Mouse (Mus musculus): ENCODE measurements around the gene Wipf3. TPM values are rescaled to one million over a fixed set of nuclear protein-coding genes. Genes with fewer than 3 reads are reported as not detected.

Gene Wipf3
- total RNA-seq, 1 experiment from 2014 or later, result not detected

DNA sequence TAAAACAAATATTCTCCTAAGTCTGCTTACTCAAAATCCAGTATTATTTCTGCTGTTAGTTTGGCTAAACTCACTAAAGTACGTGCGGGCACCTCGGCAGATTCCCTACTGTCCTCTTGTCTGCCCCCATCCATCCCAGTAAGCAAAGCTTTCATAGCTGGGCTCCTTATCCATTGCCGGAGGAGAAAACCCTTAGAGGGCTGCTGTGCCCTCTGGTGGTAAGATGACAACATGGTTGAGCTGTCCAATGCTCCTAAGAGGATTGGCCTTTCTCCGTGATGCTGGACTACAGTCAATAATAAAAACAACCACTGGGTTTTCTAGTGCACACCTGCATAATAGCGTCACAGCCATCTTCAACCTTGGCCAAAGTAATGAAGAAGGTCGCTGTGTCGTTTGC lies 77.6 kb downstream of the Wipf3 start:
- no peak for ATAC-seq (ENCODE audit: extremely low read depth, insufficient number of reproducible peaks, low FRiP score, poor library complexity, severe bottlenecking)

DNA sequence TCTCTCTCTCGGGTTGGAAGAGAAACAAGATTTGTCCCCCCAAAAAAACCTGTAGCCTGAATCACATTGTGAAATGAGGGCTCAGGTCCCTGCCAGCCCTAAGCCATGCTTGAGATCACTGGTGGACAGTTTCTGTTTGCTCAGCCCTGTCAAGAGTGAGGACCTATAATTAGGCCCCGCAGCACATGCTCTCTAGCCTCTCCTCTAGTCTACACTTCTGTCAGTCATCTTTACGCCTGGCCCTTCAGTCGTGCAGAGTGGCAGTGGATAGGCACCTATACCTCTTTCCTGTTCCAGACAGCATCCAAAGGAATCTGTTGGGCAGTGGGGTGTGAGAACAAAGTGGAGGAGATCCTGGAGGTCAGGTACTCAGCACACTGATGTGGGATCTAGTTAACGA lies 78.4 kb downstream of the Wipf3 start:
- no peak for ATAC-seq (ENCODE audit: extremely low read depth, insufficient number of reproducible peaks, low FRiP score, poor library complexity, severe bottlenecking)

DNA sequence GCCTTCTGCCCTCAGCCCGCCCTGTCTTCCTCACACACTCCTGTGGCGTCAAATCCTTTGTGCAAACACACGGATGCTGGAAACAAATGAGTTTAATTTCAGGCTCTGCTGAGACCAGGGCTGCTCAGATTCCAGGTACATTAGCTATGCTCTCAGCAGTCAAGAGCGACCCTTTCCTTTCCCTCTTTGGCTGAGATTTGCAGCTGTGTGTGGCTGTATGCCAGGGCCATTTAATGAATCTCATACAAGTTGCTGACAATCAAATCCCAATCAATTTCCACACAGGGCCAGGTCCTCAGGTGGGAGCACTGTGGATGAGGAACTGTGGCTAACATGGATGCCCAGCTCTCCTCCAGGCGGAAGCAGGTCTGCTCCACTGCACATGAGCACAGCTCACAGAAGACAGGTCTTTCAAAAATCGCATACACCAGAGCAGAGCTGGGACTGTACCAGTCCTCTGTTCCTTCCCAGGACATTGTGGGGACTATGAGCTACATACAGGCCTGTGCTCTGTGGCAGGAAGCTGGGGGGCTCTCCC lies 78.9 kb downstream of the Wipf3 start:
- ATAC-seq (ENCODE audit: extremely low read depth, insufficient number of reproducible peaks, low FRiP score, poor library complexity, severe bottlenecking), result no peak

DNA sequence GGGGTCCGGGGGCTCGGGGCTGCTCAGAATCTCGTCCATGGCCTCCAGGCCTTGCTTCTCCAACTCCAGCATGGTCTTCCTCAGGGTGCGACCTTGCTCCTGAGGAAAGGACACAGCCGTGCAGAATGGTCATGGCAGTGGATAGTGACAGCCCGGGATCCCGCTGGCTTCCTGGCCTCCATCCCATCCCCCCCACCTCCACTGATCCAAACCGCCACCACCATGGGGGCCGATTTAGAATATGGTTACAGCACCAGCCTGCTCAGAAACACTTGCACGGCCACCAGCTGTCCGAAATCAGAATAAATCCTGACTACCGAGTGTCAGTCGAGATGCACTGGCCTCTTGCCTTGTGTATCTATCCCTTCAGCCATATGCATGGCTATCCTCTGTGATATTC lies 79.9 kb downstream of the Wipf3 start:
- ATAC-seq (ENCODE audit: extremely low read depth, insufficient number of reproducible peaks, low FRiP score, poor library complexity, severe bottlenecking), result no peak

DNA sequence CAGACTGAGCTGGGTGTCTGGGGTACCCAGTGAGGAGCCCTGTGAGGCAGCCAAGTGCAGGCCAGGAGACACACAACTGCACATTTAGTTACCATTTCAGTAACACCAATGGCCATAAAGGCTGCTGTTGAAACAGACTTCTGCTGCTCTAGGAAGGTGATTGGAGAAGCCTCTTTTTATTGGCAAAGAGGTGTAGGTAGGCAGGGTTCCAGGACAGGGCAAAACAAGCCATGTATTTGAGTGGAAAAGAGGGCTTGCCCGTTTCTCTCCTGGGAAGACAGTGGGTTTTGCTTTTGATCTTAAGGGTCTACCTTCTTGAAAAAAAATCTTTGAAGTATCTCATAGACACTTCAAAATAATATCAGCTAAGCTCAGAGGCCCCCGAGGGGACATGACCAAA lies 82.9 kb downstream of the Wipf3 start:
- no peak for ATAC-seq (ENCODE audit: extremely low read depth, insufficient number of reproducible peaks, low FRiP score, poor library complexity, severe bottlenecking)

DNA sequence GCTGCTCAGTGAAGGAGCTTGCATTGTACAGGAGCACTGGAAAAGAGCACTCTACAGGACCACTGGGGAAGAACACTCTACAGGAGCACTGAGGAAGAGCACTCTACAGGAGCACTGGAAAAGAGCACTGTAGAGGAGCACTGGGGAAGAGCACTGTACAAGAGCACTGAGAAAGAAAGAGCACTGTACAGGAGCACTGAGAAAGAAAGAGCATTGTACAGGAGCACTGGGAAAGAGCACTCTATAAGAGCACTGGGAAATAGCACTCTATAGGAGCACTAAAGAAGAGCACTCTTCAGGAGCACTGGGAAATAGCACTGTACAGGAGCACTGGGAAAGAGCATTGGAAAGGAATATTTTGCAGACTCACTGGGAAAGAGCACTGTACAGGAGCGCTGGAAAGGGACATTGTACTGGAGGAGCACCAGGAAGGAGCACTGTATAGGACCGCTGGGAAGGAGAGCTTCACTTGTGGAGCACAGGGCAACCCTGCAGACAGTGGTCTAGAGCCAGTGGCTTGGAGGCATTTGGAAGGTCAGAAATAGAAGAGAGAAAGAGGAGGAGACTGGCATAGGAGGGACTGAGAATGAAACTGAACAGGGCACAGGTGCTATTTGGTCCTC lies 87.2 kb downstream of the Wipf3 start:
- no peak for ATAC-seq (ENCODE audit: extremely low read depth, insufficient number of reproducible peaks, low FRiP score, poor library complexity, severe bottlenecking)

DNA sequence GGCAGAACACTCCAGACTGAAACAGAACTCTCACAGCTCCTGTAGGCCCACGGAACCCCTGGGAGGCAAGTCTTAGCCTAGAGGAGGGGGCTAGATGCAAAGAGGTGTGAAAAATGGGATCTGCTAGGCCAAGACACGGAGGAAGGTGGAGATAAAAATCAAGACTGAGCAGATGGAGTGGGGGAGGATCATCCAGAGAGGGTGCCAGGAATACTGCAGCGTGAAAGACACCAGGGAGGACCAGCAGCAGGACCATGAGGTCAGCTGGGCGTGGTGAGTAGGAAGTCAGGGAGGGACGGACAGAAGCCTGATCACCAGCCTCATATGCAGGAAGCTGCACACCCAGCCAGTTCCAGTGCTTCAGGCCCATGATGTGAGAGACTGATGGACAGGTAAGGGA lies 89.4 kb downstream of the Wipf3 start:
- no peak for ATAC-seq (ENCODE audit: extremely low read depth, insufficient number of reproducible peaks, low FRiP score, poor library complexity, severe bottlenecking)

DNA sequence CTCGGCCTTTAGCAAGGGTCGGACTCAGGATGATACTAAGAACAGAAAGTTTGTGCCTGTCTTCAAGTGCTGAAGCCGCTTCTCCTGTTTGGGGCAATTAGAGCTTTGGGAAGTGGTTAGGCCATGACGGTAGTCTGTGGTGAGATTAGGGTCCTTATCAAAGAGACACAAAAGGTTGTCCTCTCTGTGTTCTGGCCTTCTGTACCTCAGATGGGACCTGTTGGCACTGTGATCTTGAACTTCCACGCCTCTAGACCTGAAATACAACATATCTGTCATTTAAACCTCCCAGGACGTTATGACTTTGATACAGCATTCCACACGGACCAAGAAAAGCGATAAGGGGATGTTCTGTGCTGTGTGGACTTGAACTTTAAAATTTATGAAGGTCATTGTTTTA lies 99.3 kb downstream of the Wipf3 start:
- ATAC-seq (ENCODE audit: extremely low read depth, insufficient number of reproducible peaks, low FRiP score, poor library complexity, severe bottlenecking), result no peak

DNA sequence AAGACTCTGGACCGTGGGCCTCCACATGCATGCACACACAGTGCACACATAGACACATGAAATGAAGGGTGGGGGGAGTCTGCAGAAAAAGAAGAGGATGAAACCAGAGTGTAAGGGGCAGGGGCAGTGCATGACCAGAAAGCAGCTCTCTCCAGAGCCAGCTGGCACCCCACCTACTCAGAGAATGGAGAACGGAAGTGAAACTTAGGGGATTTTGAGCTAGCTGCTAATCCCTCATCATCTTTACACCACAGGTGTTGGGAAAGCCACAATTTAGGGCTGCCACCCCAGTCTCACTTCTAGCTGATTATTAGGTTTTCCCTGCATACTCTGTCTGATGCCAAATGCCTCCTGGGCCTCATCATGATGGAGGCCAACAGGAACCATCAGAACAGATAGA lies 100.8 kb downstream of the Wipf3 start:
- no peak for ATAC-seq (ENCODE audit: extremely low read depth, insufficient number of reproducible peaks, low FRiP score, poor library complexity, severe bottlenecking)

DNA sequence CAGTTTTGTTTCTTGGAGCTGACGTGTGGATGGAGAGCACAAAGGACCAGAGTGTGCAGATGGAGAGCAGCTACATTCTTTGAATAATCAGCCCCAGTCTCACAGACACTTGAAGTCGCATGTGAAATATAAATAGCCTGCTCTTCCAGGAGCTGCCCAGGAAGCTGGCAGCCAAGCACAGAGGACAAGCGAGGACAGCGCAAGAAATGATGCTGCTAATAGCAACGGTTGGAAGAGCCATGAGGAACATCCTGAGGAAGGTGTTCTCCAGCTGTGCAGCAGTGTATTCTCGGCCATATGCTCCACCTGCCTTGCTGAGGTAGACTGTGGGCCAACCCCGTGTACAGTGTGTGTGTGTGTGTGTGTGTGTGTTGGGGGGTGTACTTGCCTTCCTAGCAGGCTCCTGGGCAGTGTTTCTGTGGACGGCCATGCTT lies 101.7 kb downstream of the Wipf3 start:
- no peak for ATAC-seq (ENCODE audit: extremely low read depth, insufficient number of reproducible peaks, low FRiP score, poor library complexity, severe bottlenecking)

DNA sequence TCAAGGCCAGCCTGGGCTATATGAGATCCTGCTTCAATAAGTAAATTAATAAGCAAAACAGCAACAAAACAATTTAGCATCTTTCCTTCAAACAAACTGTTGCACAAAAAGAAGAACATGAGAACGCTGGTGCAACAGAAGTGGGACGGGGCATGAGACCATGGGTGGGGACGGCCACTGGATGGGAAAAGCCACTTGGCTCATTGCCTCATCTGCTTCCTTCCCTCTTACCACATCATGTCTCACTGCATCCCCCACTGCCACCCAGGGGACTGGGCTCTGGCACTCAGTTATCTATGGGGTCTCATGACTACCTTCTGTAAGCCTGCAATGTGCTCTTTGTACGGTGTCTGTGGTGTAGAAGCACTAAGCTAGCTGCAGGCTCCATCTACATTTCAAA lies 106.1 kb downstream of the Wipf3 start:
- ATAC-seq (ENCODE audit: extremely low read depth, insufficient number of reproducible peaks, low FRiP score, poor library complexity, severe bottlenecking), result no peak

DNA sequence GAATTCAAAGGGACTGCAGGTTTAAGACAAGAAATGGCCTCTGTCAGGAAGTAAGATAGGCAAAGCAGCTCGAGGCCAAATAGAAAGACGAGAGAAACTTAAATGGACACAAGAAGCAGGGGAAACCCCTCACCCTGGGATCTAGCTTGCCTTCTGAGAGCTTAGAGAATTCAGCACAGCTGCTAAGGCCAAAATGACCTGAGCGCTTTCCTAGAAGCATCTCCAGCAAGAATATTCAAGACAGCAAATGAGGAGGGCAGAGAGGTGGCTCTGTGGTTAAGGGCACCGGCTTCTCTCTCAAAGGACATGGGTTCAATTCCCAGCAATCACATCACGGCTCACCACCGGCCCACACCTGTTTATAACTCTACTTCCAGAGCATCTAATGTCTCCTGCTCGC lies 107.7 kb downstream of the Wipf3 start:
- ATAC-seq (ENCODE audit: extremely low read depth, insufficient number of reproducible peaks, low FRiP score, poor library complexity, severe bottlenecking), result no peak

DNA sequence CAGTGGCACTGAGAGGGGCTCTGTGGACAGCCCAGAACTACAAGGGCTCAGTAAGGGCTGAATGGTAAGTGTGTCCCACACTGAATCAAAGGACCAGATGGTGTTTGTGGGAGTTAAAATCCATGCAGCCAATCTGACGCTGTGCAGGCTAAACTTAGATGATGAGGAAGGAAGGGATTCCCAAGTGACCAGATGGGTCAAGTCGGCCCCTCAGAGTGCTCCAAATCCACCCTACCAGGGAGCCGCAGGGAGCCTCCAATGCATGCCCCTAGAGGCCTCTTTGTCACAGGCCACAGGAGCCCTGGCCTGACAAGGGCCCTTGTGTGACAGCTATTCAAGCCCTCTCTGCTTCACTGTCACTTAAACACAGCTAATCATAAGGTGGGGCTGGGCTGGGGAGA lies 109.4 kb downstream of the Wipf3 start:
- ATAC-seq (ENCODE audit: extremely low read depth, insufficient number of reproducible peaks, low FRiP score, poor library complexity, severe bottlenecking), result no peak

DNA sequence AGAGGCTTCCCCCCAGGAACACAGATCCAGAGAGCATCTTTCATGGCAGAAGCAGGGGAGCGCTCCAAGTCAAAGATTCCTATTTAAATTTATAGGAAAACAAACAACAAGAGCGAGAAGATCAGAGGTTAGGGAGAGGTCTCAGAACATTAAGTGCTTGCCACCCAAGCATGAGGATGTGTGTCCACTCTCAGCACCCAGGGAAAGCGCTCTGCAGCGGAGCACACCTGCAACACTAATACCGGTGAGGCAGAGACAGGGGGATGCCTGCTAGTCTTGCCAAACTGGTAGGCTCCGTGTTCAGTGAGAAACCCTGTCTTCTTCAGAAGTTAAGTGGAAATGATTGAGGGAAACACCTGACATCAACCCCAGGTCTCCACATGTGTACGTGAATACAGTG lies 110.0 kb downstream of the Wipf3 start:
- ATAC-seq (ENCODE audit: extremely low read depth, insufficient number of reproducible peaks, low FRiP score, poor library complexity, severe bottlenecking), result no peak

DNA sequence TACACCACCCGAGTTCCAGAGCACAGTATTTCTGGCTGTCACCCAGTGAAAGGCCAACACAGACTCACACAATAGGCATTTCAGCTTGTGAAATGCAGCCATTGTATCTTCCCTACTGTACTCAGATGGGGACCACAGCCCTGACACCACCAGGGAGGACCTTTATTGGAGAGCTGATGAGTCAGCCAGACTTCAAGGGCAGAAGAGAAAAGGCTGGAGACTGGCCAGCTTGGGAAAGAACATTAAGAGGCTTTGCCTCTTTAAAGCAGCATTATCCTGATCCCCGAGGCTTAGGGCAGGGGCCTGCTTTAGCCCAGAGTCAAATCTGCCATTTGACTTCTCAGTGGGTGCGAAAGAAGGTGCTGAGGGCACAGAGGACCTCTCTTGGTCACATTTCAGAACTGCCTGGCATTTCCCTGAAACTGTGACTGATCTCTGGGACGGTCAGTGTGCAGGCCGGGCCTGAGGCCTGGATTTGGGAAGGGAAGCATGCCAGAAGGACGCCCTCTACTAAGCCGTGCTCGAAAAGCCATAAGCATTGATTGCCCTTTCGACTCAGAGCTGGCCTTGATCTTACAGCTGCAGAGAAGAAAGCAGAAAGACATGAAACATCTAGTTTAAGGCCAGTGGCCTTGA lies 111.0 kb downstream of the Wipf3 start:
- ATAC-seq (ENCODE audit: extremely low read depth, insufficient number of reproducible peaks, low FRiP score, poor library complexity, severe bottlenecking), result no peak

DNA sequence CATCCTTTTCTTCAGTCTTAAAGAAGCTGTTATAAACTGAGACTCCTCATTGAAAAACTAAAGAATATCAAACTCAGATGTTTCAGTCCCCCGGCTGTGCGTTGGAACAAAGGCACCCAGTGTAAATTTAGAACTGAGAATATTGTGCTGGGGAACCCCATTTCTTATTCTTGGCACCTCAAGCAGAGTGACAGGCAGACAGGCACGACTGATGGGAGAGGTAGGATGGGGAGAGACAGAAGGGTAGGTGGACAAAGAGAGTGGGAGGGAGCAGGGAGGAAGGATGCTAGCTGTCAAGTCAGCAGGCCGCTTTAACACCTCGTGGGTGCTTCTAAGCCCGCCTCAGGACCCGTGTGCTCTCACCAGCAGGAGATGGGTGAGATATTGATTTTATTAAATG lies 113.4 kb downstream of the Wipf3 start:
- ATAC-seq (ENCODE audit: extremely low read depth, insufficient number of reproducible peaks, low FRiP score, poor library complexity, severe bottlenecking), result no peak

DNA sequence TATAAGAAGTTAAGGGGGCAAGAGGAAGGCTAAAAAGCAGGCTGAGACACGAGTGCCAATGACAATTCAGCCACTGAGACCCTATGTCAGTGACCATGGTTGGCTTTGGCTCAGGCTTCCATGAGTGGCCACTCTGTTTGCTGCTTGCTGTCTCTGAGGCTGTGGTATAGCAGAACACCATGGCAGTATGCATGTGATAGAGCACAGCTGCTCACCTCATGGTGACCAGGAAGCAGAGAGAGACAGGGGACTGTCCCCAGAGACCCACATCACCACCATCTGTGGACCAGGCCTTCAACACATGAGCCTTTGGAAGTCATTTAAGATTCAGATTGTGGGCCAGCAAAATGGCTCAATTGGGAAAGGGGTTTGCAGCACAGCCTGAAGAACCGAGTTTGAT lies 114.2 kb downstream of the Wipf3 start:
- no peak for ATAC-seq (ENCODE audit: extremely low read depth, insufficient number of reproducible peaks, low FRiP score, poor library complexity, severe bottlenecking)

DNA sequence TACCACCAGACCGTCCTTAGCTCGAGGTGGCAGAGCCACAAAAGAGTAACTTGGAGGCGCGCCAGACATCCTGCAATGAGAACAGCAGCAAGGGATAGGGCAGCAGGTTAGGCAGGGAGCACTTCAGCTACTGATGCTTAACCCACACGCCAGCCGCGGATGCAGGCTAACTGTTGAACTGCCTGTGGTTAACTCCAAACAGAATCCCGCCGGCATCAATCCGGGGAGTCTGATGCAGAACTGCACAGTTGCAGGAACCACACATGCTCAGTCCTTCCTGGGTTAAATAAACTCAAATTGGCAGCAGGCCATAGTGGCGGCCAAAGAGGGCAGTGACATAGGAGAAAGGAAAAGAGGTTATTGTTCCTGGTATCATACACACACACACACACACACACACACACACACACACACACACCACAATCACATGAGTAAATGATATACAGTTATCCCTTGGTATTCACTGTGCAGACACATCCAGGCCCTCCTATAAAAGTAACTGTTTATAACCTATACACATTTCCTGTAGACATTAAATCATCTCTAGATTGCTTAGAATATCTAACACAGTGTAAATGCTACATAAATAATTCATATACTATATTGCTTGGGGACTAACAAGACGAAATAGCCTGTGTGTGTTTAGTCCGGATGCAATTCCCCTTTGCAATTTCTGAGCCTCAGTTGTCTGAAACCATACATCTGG lies 119.1 kb downstream of the Wipf3 start:
- ATAC-seq (ENCODE audit: extremely low read depth, insufficient number of reproducible peaks, low FRiP score, poor library complexity, severe bottlenecking), result no peak

DNA sequence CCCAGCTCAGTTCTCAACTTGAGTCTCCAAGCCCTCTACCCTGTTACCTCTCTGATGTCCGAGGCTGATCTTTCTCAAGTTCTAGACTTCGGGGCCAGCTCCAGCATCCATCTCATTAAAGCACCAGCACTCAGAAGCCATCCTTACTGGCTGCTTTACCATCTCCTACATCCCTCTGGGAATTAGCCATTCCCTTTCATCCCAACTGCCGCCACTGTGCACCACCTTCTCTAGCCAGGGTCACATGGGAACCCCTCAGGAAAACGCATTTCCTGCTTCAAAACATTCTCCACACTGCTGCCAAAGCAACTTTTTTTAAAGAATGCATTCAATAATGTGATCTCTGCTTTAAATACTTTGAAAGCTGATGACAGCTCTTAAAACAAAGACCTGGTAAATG lies 119.9 kb downstream of the Wipf3 start:
- ATAC-seq (ENCODE audit: extremely low read depth, insufficient number of reproducible peaks, low FRiP score, poor library complexity, severe bottlenecking), result no peak

DNA sequence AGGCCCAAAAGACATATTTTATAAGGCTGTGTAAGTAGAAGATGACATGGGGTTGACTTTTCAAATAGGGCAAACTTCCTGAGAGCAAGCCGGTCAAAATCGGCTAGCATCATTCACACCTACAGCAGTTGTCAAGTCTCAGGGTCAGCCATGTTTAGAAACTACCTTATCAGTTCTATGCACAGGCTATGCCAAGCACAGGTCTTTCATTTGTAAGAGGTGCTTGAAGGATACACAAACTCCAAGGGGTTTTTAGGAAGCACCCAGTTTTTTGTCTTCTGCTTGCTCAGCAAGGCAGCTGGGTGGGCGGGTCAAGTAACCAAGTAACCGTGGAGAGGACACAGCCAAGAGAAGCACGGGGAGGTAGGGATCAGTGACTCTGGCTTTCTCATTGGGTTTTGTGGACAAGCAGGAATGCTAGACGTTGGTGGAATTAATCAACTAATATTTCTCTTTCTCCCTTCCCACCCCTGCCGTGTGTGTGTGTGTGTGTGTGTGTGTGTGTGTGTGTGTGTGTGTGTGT lies 121.5 kb downstream of the Wipf3 start:
- no peak for ATAC-seq (ENCODE audit: extremely low read depth, insufficient number of reproducible peaks, low FRiP score, poor library complexity, severe bottlenecking)

All from neutrophil, adult 5-6 weeks (primary cell).